Mouse (Mus musculus) lung, postnatal 14 days (tissue): ENCODE data around the gene Prx.

ENCODE experiments used
- DNase-seq: peaks from one replicate; pipeline ENCODE4 v3.0.0; 2021

Gene Prx

DNA sequence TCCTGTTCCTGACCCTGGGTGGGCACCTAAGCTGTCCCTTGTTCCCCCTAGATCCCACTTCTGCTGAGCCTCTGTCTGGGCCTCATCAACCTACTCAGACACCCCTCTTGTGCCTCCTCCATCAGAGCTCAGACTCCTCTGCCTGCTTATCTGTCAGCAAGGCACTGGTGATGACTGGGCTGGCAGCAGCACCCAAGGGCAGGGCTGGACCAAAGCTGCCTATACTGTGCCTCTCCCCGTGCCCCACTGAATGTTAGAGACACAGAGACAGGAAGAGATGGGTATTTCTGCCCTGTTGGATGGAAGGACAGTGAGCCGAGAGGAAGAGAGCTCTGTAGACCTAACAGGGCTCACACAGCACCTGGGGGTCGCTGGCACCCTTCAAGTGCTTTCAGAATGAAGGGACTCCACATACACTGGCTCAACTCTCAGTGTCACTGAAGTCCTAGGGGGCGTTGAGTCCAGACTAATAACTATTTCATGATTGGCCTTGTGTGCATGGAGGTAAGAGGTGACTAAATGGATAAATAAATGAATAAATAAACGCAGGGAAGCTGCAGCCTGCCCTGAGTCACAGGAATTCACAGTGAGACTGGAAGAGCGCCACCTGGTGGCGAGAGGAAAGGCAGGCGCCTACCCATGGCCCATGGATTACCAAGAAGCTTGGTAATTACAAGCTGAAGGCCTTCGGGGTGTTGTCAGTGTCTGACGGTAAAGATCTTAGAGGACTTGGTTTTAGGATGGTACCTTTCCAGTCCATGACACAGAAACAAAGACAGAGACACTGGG, 27.1 kb downstream of the Prx start:
- peak; percentile 85 for DNase-seq

DNA sequence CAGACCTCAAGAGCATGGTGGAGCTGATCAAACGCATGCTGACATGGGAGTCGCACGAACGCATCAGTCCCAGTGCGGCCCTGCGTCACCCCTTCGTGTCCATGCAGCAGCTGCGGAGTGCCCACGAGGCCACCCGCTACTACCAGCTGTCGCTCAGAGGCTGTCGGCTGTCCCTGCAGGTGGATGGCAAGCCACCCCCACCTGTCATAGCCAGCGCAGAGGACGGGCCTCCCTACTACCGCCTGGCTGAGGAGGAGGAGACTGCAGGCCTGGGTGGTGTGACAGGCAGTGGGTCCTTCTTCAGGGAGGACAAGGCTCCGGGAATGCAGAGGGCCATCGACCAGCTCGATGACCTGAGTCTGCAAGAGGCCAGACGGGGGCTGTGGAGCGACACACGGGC, 29.9 kb downstream of the Prx start:
- no peak for DNase-seq

- no peak for DNase-seq
Observed at GRCm38 (mm10) chr7:27530937-27531336, 31.8 kb downstream of the Prx start.

DNA sequence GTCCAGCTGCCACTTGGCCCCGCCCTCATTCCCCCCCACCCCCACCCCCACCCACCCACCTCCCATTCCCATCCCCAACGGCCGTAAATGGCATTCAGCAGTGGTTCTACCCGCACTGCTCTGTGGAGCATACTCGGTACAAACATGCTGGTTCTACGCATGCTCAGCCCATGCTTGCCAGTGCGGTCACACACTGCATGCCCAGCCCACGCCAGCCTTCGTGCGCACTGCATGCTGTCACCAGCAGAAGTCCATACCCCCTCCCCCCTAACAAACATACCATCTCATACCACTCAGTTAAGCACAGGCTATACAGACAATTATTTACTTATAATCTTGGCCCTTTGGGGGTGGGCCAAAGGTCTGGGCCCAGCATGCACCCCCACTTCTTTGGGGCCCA, 32.6 kb downstream of the Prx start:
- DNase-seq, result no peak

DNA sequence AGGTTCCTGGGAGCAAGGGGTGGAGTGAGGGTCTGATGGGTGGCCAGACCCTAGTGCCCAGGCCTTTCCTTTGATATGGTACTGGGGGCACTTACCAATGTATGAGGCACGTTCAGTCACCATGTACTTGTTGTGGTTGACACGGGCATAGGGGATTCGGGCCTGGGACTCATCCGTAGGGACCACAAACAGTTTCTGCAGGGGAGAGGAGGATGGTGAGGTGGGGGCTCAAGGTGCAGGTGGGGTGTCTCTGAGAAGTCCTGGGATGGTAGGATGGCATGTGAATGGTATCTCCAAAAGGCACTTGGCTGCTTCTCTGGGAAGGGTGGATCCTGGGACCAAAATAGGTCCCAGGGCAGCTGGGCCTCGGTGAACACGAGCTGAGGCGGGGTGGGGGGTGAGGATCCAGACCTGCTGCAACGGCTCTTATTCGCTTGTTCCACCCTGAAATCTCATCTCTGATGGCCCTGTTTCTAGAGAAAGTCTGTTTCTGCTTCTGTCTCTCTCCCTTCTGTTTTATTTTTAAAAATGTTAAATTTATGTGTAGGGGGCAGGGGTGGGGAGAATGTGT, 33.4 kb downstream of the Prx start:
- DNase-seq, result no peak

- DNase-seq, result no peak
Observed at GRCm38 (mm10) chr7:27535386-27535785, 36.3 kb downstream of the Prx start.

DNA sequence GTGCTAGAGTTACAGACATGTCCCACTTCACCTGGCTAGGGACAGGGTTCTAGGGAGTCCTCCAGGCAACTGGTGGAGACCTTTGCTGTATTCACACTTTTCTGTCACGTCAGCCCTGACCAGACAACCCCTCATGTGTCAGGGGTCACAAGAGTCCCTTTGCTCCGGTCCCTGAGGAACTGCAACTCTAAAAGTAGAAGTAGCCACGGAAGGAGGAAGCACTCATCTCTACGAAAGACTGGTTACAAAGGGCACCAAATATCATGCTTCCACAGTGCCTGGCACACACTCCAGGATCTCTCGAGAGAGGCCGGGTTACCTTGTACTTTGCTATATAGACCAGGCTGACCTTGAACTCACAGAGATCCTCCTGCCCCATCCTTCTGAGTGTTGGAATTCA, 37.5 kb downstream of the Prx start:
- DNase-seq, result no peak

- DNase-seq, result no peak
Observed at GRCm38 (mm10) chr7:27537998-27538397, 38.9 kb downstream of the Prx start.

DNA sequence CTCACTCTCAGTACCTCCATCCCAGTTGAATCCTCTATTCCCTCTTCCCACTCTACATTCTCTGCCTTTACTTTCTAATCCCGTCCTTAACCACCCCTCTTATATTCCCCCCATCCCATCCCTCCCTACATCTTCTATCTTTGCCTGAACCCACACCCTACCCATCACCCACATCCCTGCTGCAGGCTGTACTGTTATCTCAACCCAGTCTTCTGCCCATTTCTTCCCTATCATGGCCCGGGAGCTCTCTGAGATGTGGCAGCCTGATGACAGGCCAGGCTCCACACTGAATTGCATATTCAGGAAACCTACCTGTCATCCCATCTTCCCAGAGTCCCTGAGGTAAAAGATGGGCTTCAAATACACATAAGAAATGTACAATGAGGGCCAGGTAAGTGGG, 39.7 kb downstream of the Prx start:
- no peak for DNase-seq

DNA sequence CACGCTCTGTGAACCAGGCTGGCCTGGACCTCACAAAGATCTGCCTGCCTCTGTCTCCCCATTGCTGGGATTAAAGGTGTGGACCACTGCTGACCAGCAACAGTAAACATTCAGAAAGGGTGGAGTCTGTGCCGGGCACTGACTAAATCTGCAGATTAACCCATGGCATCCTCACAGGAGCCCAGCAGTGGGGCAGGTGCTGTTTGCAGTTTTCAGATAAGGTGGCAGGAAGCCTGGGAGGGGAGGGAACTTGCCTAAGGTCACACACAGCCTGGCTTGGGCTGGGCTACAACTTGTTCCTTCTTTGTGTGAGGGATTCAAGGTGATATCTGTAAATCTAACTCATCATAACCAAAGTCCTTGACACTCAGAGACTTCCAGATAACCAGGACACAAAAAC, 41.4 kb downstream of the Prx start:
- no peak for DNase-seq

DNA sequence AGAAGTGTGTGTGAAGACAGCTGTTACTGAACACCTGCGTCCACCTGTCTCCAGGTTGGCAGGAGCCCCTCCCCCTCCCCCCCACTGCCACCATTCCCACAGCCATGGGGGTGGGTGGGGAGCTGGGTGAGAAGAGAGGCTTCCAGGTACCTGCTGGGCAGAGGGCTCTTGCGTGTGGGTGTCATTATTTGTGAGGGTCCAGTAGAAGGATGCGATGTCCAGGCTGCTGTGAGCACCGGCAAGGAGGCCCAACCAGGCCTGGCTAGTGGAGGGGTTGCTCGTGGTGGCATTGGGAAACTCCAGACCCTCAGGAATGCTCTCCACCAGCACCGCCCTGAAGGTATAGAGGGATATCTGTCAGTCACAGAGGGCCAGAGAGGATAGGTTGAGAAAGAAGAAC, 41.8 kb downstream of the Prx start:
- no peak for DNase-seq

DNA sequence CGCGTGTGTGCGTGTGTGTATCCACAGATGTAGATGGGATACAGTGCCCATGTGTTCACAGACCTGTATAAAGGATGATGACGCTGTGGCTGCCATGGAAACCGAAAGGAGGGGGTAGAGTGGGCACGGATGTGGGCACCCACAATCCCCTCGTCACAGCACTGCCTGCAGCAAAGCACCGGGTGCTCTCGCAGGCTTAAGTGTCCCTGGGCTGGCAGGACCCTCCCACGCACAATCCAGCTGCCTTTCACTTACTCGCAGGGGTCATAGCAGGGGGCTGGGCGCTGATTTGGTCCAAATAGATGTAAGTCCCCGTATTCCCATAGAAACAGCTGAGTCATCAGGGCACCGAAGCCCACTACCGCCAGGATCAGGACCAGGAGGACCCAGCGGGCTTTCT, 42.3 kb downstream of the Prx start:
- DNase-seq, result no peak

DNA sequence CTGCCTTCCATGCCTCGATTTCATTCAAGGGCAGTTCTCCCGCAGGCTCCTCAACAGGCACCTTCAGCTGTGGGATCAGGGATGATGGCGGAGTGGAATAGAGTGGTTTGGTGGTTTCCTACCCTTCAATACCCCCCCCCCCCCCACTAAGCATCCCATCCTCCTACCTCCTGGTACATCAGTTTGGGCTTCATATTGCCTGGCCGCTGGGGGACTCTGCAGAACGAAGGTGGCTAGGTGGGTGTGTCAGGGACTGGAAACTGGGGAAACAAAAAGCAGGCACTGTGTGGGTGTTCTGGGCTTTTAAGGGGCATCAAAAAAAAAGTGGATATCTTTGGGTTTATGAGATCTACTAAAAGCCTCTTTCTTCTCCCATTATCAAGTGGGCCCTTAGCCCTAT, 42.8 kb downstream of the Prx start:
- DNase-seq, result no peak

GRCm38 (mm10) chr7:27542392-27543033, 43.4 kb downstream of the Prx start:
- peak; percentile 83 for DNase-seq

DNA sequence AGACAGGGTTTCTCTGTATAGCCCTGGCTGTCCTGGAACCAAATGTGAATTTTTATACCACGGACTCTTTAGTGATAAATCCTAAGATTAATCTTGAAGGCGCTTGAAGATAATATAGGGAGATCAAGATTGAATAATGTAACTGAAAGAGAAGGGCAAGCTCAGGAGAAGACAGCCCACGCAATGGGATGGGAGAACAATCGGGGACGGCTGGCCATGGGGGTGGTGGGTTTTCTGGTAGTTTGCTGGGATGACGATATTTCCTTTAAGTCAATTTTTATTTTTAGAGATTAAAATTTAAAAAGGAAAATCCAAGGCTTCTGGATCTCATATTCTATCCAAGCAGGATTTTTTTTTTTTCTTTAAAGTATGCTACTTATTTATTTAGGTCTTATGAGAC, 43.9 kb downstream of the Prx start:
- no peak for DNase-seq

GRCm38 (mm10) chr7:27543851-27544250, 44.7 kb downstream of the Prx start:
- no peak for DNase-seq

- no peak for DNase-seq
Observed at GRCm38 (mm10) chr7:27544675-27545370, 45.7 kb downstream of the Prx start.

DNA sequence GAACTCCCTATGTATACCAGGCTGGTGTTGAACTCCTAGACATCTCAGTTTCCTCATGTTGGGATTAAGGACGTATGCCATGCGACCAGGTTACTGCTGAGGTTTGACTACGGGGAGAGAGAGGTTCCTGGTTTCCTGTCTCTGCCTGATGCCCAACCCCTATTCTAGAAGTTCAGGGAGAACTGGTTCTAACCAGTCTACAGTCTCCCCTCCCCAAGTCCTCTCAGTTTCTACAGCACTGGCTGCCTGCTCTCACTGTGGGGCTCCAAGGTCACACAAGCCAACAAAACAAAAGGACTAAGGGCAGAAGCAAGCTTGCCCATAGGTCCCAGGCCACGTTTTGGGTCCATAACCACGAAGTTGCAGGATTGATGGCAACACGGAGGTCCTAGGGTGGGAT, 50.5 kb downstream of the Prx start:
- DNase-seq, result no peak

DNA sequence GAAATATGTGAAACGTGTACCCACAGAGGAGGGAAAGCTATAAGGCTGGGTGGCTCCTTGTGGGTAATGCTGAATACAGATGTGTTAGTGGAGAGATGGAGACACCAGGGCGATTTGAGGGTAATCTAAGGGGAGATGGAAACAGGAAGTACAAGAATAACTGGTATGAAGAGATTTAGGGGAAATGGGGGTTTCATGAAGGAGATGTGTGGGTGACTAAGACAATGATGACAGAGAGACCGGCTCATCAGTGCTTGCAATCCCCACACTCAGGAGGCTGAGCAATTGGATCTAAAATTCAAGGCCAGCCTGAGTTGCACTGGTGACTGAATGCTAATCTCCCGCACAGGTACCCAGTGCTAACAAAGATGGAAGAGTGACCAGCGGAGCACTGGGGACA, 52.9 kb downstream of the Prx start:
- DNase-seq, result no peak

DNA sequence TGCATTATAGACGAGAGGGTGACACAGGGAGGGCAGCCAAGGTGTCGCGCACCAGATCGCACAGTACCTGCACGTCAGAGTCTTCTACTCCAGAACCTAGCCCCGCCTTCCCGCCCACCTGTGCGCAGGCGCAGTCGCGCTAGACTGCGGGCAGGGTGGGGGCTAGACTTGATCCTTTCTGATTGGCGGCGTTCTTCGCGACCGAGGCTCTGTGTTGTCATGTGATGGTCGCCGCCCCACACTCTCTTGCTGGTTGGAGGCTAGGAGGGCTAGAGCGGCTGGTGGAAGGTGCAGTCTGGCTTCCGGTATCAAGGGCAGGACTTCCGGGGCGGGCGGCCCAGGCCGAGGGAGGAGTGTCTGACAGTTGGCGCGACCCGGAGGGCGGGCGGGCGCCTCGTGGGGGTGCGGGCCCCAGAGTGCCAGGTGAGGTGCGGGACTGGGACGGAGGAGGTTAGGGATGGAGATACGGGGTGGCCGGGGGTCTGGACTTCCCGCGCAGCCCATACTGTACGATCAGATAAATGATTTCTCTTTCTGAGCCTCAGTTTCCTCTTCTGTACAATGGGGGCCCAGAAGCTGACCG, 53.9 kb downstream of the Prx start, which contains the start of the genes Pld3 and 2310022A10Rik:
Pld3 (minus strand) TSS at position 288 of the 583 bp plus-strand sequence.
2310022A10Rik (plus strand) TSS at position 303 of the 583 bp plus-strand sequence.
- peak; percentile 93 for DNase-seq

- no peak for DNase-seq
Observed at GRCm38 (mm10) chr7:27560291-27560887, 61.3 kb downstream of the Prx start.

- no peak for DNase-seq
Observed at GRCm38 (mm10) chr7:27560978-27561377, 61.9 kb downstream of the Prx start.
